Mouse (Mus musculus): ENCODE data around the gene C130074G19Rik. TPM values are rescaled to one million over a fixed set of nuclear protein-coding genes. Genes with fewer than 3 reads are reported as not detected.

The C130074G19Rik gene
- total RNA-seq (2017), result not detected in 2 replicates

DNA sequence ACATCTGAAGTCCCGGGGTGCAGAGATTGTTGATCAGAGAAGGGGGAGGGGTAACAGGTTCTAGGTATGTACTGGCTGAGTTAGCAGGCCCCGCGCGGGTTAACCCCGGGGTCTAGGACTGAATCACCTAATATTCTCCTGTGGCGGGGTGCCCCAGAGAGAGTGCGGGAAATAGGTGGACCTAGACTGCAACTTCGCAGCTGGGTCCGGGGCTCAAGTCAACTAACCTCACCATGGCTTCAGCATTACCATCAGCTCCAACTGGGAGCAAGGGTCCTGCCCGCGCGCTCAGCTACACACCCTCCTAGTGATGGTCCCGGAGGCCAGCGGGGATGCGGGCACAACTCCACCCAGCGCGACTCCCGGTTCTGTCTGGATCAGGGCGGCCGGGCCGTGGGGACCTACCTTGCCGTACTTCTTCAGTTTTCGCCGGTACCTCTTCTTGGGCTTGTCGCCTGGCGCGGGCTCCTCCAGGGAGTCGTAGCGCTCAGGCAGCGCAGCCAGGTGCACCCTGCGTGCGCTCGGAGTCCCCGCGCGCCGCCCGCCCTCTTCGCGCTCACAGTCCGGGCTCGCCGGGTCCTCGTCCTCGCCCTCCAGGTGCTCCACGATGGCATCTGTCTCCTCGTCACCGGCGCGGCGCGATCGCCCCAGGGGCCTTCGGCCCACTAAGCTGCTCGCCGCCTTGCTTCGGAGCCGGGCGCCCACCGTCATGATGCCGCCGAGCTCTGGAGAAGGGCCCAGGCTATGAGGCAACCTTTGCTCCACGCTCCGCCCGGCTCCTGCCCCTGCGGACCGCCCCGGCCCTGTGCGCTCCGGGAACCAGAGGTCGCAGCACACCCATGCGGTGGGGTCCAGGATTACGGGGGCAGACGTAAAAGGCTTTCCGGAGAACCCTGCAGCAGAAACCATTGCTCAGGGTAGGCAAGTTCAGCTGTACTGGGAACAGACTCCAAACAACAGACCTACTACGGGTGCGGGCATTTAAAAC, at the start of gene C130074G19Rik:
Gene C130074G19Rik (minus strand): TSS at position 938 of the 988 bp plus-strand sequence.
- no peak for ATAC-seq (ENCODE audit: extremely low read depth, insufficient number of reproducible peaks, low FRiP score, poor library complexity, severe bottlenecking)

DNA sequence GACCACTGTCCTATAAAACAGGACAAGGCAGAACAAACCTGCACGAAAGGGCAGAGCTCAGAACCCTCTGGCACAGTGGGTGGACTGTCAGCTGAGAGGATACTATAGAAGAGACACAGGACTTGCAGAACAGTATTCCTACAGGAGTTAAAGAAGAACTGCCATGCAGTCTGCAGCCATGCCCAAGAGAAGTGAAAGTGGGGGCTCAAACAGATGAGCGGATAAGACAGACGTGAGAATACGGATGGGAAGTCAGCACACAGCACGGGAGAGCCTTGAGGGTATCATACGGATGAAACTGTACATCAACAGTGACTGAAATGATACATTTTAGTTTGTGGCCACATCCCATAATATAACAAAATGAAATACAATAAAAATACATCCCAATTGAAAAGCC, 48.1 kb upstream of the C130074G19Rik start:
- ATAC-seq (ENCODE audit: extremely low read depth, insufficient number of reproducible peaks, low FRiP score, poor library complexity, severe bottlenecking), result no peak

DNA sequence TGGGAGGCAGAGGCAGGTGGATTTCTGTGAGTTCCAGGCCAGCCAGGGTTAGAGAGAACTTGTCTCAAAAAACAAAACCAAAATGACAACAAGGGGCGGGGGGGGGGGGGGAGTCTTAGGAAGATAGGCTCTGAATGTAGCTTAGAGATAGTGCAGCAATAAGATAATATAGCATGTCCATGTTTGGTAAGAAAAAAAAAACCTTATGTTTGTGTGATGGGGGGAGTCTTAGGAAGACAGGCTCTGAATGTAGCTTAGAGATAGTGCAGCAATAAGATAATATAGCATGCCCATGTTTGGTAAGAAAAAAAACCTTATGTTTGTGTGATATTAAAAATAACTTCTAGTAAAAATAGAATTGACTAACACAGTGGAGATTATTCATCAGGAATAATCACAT, 45.4 kb upstream of the C130074G19Rik start:
- ATAC-seq (ENCODE audit: extremely low read depth, insufficient number of reproducible peaks, low FRiP score, poor library complexity, severe bottlenecking), result no peak

DNA sequence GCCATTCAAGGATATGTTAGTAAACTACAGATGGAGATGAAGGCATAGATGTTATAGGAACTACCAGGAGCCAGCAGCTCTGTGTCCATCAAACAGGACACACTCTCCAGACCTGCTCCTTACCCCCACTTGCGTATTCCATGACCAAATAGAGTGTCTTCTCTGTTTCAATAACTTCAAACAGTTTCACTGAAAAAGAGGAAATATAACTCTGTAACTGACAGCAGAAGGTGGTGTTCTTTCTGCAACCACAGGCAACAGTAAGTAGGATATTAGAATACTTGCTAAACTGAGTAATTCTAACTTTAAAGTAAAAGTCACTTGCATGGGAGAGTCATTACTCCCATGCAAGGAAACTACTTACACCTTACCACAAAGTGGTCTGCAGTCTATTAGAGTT, 44.9 kb upstream of the C130074G19Rik start:
- no peak for ATAC-seq (ENCODE audit: extremely low read depth, insufficient number of reproducible peaks, low FRiP score, poor library complexity, severe bottlenecking)

DNA sequence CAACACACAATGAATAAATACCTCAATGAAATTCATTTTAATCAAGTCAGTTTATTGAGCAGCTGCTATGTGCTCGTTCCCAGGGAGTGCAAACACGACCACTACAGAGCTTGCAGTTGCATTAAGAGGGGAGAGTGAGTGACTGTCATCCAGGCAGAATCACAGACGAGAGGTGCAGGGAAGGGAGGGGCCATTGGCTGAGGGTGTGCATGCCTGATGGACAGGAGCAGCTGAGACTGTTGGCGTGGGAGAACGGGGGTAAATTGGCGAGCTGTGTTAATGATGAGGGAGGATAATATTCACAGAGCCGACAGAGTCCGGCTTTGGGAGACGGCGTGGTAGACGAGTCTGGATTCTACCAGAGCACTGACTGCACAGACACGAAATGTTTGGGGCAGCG, 39.8 kb upstream of the C130074G19Rik start:
- ATAC-seq (ENCODE audit: extremely low read depth, insufficient number of reproducible peaks, low FRiP score, poor library complexity, severe bottlenecking), result no peak

DNA sequence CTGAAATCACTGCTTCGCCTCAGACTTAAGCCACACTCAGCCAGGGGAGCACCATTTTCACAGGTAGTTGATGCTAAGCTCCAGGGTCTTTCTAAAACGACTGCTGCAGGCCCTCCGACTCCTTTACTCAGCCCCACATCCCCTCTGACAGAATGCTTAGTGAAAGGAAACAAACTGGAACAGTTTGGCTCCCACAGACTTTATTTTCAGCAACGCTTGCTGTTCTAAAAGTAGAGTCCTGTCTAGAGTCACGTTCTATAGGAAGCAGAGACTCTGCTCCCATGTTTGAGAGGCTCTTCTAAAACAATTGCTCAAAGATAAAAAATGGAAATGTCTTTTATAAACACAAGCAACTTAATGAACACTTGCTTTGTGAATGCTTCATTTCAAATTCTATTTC, 37.0 kb upstream of the C130074G19Rik start:
- no peak for ATAC-seq (ENCODE audit: extremely low read depth, insufficient number of reproducible peaks, low FRiP score, poor library complexity, severe bottlenecking)

DNA sequence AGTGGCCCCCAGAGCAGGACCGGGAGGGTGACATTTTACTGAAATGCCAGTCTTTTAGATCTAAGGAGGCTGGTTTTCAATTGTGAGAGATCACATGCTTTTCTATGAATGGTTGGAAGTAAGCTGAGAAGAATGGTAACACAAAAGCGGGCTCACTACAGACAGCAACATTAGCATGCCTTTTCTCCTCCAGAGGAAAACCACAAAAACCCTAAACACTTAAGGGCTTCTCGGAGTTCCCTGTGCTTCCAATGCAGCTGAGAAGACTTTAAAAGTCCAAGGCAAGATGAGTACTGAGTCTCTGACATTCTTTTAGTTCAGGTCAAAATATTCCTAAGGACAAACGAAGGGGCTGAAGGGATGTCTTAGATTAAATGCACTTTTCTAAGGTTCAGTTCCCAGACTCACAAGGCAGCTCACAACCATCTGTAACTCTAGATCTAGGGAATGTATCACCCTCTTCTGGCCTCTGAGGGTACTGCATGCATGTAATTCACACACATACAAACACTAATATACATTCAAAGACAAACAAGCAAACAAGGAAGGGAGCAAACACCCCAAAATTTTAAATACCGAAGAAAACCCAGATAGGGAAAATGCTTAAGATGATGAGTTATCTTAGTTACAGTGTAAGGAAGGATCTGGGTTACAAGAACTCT, 35.3 kb upstream of the C130074G19Rik start:
- no peak for ATAC-seq (ENCODE audit: extremely low read depth, insufficient number of reproducible peaks, low FRiP score, poor library complexity, severe bottlenecking)

DNA sequence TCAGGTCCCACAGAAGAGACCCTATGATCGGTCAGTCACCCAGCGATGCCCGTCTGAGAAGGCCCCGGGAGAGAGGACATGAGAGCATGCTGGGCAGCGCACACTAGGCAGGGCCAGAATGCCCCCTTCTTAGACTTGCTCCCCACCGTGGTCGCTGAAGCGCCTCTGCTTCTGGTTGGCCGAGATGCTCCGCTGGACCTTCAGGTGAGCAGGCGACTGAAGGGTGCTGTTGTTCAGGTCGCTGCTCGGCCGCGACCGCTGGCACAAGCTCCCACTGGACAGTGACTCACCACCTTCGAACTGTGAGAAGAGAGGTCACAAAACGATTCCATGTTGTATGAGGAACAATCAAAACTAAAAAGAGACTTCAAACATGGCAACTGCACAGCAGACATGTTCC, 29.3 kb upstream of the C130074G19Rik start:
- ATAC-seq (ENCODE audit: extremely low read depth, insufficient number of reproducible peaks, low FRiP score, poor library complexity, severe bottlenecking), result no peak

DNA sequence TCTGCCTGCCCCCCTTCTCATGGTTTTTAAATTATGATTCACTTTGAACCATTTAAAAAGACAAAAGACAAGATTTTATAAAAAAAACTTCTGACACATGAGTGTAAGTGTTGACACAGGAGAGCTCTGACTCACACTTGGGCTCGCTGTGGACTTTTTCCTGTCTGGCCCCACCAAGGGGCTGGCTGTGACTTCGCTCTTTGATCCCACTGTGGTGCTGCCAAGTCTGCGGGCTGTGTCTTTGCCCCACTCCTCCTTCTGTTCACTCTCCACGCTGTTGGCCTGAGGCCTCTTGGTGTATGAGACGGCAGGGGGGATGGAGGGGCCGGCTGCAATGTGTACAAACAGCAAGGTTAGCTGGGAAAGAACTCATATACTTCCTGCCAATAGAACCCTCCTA, 28.8 kb upstream of the C130074G19Rik start:
- ATAC-seq (ENCODE audit: extremely low read depth, insufficient number of reproducible peaks, low FRiP score, poor library complexity, severe bottlenecking), result no peak

DNA sequence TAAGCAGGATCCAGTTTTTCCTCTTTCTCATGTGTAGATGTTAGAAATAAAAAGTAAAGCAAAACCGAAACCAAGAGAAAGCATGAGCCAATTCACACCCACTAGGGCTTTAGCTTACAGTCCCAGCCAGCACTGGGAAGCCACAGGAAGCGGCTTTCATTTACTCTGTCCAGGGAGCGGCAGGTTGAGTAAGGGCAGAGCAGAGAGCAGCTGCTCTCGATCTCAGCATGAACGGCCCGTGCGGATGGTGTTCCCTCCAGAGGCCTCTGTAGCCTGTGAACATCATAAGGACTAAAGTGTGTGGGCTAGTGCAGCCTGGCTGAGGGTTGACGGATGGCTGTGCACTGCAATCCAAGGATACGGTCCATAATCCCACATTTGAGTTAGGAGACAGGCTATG, 25.5 kb upstream of the C130074G19Rik start:
- no peak for ATAC-seq (ENCODE audit: extremely low read depth, insufficient number of reproducible peaks, low FRiP score, poor library complexity, severe bottlenecking)

DNA sequence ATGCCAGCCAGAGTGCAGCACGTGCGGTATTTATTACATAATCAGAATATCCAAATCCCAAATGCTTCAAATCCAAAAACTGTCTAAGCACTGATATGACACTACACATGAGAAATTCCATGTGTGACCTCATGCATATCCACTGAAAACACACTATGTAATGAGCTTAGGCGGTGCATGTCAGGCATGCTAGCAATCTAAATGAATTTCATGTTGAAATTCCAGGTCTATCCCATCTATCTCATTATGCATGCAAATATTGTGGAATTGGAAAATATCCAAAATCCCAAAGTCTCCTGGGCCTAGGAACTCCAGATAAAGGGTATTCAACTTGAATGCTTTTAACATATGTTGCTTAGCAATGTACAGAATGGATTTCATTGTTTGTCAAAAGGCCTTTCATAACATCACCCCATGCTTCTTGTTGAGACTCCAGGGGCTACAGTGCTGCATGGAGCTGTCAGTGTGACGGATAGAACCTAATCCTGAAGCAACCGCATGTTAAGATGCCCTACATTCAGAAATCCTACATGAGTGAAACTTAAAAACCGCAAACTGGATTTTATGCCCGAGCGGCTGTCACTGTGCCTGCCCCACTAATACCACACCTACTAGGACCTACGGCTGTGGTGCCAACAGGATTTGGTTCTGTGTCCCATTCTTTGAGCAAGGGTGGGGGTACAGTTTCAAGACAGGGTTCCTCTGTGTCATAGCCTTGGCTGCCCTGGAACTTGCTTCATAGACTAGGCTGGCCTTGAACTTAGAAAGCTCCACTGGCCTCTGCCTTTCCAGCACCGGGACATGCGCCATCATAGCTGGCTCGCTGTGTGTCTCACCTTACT, 23.1 kb upstream of the C130074G19Rik start:
- ATAC-seq (ENCODE audit: extremely low read depth, insufficient number of reproducible peaks, low FRiP score, poor library complexity, severe bottlenecking), result no peak

DNA sequence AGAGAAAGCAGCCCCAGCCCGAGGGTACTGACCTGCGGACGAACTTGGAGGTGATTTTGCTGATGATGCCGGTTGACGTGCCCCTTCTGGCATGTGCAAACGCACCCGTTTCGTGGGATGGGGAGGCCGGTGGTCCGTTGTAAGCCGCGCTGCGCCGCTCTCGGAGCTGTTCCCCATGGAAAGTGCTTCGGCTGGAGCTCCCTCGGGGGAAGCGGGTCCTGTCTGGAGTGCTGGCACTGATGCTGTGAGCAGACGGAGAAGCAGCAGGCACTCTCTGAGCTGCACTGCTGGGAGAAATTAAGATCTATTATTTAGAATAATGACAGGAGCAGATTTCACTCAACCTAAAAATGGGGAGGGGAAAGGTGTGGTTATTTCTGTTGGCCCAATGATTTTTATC, 22.4 kb upstream of the C130074G19Rik start:
- no peak for ATAC-seq (ENCODE audit: extremely low read depth, insufficient number of reproducible peaks, low FRiP score, poor library complexity, severe bottlenecking)

DNA sequence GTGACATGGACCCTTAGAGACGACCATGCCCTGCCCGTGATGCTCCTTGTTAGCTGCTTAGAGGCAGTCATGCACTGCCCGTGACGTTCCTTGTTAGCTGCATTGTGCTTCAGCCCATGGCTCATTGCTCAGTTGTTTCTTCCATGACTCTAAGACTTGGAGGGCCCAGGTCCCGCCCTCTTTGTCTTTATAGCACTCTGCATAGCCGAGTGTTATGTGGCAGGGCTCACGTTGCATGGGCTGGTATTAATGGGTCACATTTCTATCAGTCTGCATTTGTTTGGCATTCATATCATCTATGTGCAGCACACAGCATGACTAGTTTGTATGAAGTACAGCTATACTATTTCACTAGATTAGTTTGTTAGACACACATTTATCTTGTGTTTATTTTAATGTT, 20.7 kb upstream of the C130074G19Rik start:
- ATAC-seq (ENCODE audit: extremely low read depth, insufficient number of reproducible peaks, low FRiP score, poor library complexity, severe bottlenecking), result no peak

DNA sequence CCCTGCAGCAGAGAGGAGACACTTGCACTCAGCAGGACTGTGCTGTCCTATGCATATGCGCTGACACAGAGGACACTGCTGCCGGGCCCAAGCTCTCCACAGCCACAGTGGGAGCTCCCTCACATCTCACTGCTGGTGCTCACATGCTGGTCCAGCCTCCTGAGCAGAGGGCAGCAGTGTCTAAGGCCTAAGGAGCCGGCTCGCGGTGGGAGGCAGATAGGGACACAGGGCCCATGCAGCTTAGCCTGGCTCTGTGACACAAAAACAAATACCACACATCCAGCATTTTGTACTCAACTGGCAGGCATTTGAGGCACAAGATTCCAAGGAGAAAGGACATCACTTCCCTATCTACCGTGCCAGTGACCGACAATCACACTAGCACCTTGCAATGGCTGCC, 19.9 kb upstream of the C130074G19Rik start:
- no peak for ATAC-seq (ENCODE audit: extremely low read depth, insufficient number of reproducible peaks, low FRiP score, poor library complexity, severe bottlenecking)

DNA sequence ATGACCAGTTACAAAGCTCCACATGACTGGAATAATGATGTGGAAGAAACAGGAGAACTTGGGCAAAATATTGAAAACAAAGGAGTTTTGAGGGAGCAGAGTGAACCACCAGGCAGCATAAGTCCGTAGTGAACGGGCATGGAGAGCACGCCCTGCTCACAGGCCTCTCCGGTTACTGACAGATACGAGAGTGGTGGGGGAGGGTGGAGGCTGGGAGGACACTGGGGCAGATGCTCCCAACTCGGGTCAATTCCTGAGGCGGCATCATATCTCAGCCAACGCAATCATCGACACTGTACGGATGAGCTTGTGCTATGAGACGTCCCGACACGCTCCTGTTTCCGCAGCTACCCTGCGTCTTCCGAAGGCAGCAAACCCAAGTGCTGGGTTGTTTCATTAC, 14.3 kb upstream of the C130074G19Rik start:
- no peak for ATAC-seq (ENCODE audit: extremely low read depth, insufficient number of reproducible peaks, low FRiP score, poor library complexity, severe bottlenecking)

DNA sequence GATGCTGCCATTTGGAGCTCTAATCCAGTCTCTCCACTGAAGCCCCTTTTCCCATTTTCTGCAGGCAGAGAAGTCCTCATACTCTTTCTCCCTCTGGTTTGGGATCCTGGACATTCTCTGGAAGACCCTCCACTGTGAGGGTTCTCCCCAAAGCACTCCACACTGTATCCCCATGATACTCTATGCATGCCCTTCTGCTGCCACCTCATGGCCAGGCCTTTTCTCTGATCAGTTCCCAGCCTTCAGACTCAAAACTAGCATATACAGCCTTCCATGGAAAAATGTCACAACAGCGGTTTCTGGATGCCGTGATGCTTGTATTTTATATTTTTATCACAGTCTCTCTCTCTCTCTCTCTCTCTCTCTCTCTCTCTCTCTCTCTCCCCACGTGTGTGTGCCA, 9.0 kb upstream of the C130074G19Rik start:
- ATAC-seq (ENCODE audit: extremely low read depth, insufficient number of reproducible peaks, low FRiP score, poor library complexity, severe bottlenecking), result no peak

DNA sequence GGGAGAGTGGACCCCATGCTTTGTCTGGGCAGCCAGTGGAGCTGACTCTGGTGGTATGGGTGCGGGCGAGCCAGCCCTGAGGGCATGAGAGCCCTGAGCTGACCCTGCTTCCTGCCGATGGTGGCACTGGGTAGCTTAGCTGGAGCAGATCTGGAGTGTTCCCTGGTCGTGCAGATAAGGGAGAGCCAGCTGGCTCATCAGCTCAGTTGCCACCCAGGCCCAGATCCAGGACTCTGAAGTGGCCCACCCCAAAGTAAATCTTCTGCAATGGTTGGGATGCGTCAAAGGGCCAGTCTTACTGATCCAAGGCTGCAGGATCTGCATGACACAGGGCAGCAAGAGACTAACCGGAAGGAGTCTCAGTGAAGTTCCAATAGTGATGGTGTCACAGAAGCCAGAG, 6.4 kb upstream of the C130074G19Rik start:
- no peak for ATAC-seq (ENCODE audit: extremely low read depth, insufficient number of reproducible peaks, low FRiP score, poor library complexity, severe bottlenecking)

DNA sequence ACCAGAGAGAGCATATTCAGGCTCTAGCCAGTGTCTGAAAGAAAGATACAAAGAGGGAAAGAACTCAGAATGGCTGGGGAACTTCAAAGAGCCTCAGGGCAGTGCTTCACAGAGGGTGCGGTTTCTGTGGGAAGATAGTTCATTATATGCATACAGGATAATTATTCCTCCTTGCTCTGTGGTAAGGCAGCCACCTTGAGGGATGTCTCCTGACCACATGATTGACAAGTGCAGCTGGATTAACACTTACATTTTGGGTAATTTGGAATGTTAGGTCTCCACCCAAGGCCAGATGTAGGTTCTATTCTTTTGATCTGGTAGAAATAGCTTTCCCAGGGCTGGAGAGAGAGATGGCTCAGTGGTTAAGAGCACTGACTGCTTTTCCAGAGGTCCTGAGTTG, 3.1 kb upstream of the C130074G19Rik start:
- no peak for ATAC-seq (ENCODE audit: extremely low read depth, insufficient number of reproducible peaks, low FRiP score, poor library complexity, severe bottlenecking)

DNA sequence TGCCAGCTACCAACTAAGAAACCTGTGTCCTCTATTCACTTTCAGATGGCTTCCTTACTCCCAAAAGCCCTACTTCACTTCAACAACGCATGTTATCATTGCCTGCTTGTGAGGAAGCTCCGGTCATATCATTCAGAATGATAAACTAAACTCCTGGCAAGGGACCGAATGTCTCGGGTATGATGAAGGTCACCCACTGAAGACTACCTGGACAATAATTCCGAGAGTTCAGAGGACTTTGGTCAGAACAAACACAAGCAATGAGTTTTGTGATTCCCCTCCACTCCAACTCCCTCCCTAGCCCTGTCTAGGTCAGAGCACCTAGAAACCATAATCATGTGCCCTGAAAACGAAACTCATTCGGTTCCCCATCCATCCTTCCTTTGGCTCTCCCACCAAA, 1.2 kb downstream of the C130074G19Rik start:
- no peak for ATAC-seq (ENCODE audit: extremely low read depth, insufficient number of reproducible peaks, low FRiP score, poor library complexity, severe bottlenecking)
